Mouse (Mus musculus): Measurements from ENCODE around the gene Havcr2. TPM values are rescaled to one million over a fixed set of nuclear protein-coding genes. Genes with fewer than 3 reads are reported as not detected.
"Not testable (repeated sequence)": the region's sequence is repeated elsewhere in the genome, so short reads cannot be mapped to it uniquely, and the experiment has no call there.

Havcr2 gene
- polyA plus RNA-seq, 1 experiment from 2014 or later, result 0.21 TPM

- Histone ChIP-seq H3K4me3 (ENCODE audit: low read length) (no peak overlapping the region), H3K36me3 (ENCODE audit: control insufficient read depth, insufficient read depth, low read length) (no peaks in the 10 kb centered on the region), H3K4me2 (ENCODE audit: low read depth, low read length) (no peak overlapping the region), H3K27ac (ENCODE audit: low read length) (no peak overlapping the region), H3K9me3 (ENCODE audit: control insufficient read depth, low read length) (no peaks in the 10 kb centered on the region), H3K9ac (ENCODE audit: low read depth, low read length) (no peak overlapping the region), H3K27me3 (replicated peaks; ENCODE audit: control insufficient read depth, insufficient read depth, low read length) (no peaks in the 10 kb centered on the region), H3K4me1 (ENCODE audit: control insufficient read depth, insufficient read depth, low read length) (no peaks in the 10 kb centered on the region)
- WGBS, result 22% methylated on average over 1 of the region's 1 CpGs
- ATAC-seq, result no peak
These were observed 33.5 kb downstream of the Havcr2 start for GRCm38 (mm10) chr11:46488231-46488630.

GRCm38 (mm10) chr11:46488650-46489049 lies 33.9 kb downstream of the Havcr2 start:
- H3K4me1 ChIP-seq (ENCODE audit: control insufficient read depth, insufficient read depth, low read length), result no peaks in the 10 kb centered on the region
- no peaks in the 10 kb centered on the region for H3K27me3 ChIP-seq (replicated peaks; ENCODE audit: control insufficient read depth, insufficient read depth, low read length)
- H3K4me2 ChIP-seq (ENCODE audit: low read depth, low read length), result no peak overlapping the region
- no peak overlapping the region for H3K27ac ChIP-seq (ENCODE audit: low read length)
- no peaks in the 10 kb centered on the region for H3K36me3 ChIP-seq (ENCODE audit: control insufficient read depth, insufficient read depth, low read length)
- 78% methylated on average over 2 of the region's 2 CpGs for WGBS
- H3K4me3 ChIP-seq (ENCODE audit: low read length), result no peak overlapping the region
- ATAC-seq, result no peak
- no peaks in the 10 kb centered on the region for H3K9me3 ChIP-seq (ENCODE audit: control insufficient read depth, low read length)
- H3K9ac ChIP-seq (ENCODE audit: low read depth, low read length), result no peak overlapping the region

GRCm38 (mm10) chr11:46507146-46507545 lies 52.4 kb downstream of the Havcr2 start:
- ATAC-seq, result no peak
- H3K9me3 ChIP-seq (ENCODE audit: control insufficient read depth, low read length), result no peaks in the 10 kb centered on the region
- H3K4me3 ChIP-seq (ENCODE audit: low read length), result no peak overlapping the region
- no peaks in the 10 kb centered on the region for H3K4me1 ChIP-seq (ENCODE audit: control insufficient read depth, insufficient read depth, low read length)
- H3K9ac ChIP-seq (ENCODE audit: low read depth, low read length), result no peak overlapping the region
- no peak overlapping the region for H3K27ac ChIP-seq (ENCODE audit: low read length)
- no peak overlapping the region for H3K4me2 ChIP-seq (ENCODE audit: low read depth, low read length)
- no peaks in the 10 kb centered on the region for H3K27me3 ChIP-seq (replicated peaks; ENCODE audit: control insufficient read depth, insufficient read depth, low read length)
- 55% methylated on average over 3 of the region's 3 CpGs for whole genome bisulfite sequencing
- H3K36me3 ChIP-seq (ENCODE audit: control insufficient read depth, insufficient read depth, low read length), result no peaks in the 10 kb centered on the region

- H3K27ac ChIP-seq (ENCODE audit: low read length), result no peak overlapping the region
- no peaks in the 10 kb centered on the region for H3K4me1 ChIP-seq (ENCODE audit: control insufficient read depth, insufficient read depth, low read length)
- no peak for ATAC-seq
- no peaks in the 10 kb centered on the region for H3K36me3 ChIP-seq (ENCODE audit: control insufficient read depth, insufficient read depth, low read length)
- H3K4me2 ChIP-seq (ENCODE audit: low read depth, low read length), result no peak overlapping the region
- H3K9ac ChIP-seq (ENCODE audit: low read depth, low read length), result no peak overlapping the region
- no peak overlapping the region for H3K4me3 ChIP-seq (ENCODE audit: low read length)
- H3K27me3 ChIP-seq (replicated peaks; ENCODE audit: control insufficient read depth, insufficient read depth, low read length), result no peaks in the 10 kb centered on the region
- no peaks in the 10 kb centered on the region for H3K9me3 ChIP-seq (ENCODE audit: control insufficient read depth, low read length)
- 92% methylated on average over 5 of the region's 5 CpGs for WGBS
These were observed 55.2 kb downstream of the Havcr2 start for GRCm38 (mm10) chr11:46509900-46510299.

- not testable (repeated sequence) for H3K9ac ChIP-seq (ENCODE audit: low read depth, low read length); H3K27ac ChIP-seq (ENCODE audit: low read length); H3K27me3 ChIP-seq (replicated peaks; ENCODE audit: control insufficient read depth, insufficient read depth, low read length); H3K36me3 ChIP-seq (ENCODE audit: control insufficient read depth, insufficient read depth, low read length); H3K9me3 ChIP-seq (ENCODE audit: control insufficient read depth, low read length); ATAC-seq; H3K4me2 ChIP-seq (ENCODE audit: low read depth, low read length); H3K4me1 ChIP-seq (ENCODE audit: control insufficient read depth, insufficient read depth, low read length); H3K4me3 ChIP-seq (ENCODE audit: low read length)
- WGBS, result 84% methylated on average over 5 of the region's 5 CpGs
These were observed 66.6 kb downstream of the Havcr2 start for GRCm38 (mm10) chr11:46521341-46521740.

DNA sequence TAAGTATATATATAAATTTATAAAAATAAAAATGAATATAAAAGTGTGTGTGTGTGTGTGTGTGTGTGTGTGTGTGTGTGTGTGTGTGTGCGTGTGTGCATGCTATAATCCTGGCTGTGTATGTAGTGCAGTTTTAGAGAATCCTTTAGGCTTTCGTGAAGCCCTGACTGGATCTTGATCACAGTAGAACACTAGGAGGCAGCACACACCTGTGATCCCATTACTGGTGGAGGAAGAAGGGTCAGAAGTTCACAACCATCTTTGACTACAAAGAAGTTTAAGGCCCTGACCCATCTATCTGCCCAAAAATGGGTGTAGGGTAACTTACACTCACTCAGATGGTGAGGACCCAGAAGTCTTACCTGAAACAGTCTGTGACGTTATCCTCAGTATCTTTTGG lies 68.0 kb downstream of the Havcr2 start:
- H3K9me3 ChIP-seq (ENCODE audit: control insufficient read depth, low read length), result no peaks in the 10 kb centered on the region

GRCm38 (mm10) chr11:46523912-46524311 lies 69.2 kb downstream of the Havcr2 start, which contains the start of gene Gm12169:
Gene Gm12169 (plus strand): TSS chr11:46524212.
- WGBS, result 72% methylated on average over 2 of the region's 2 CpGs
- ATAC-seq, result no peak
- H3K9ac ChIP-seq (ENCODE audit: low read depth, low read length), result no peak within 1 kb of the TSS
- H3K4me1 ChIP-seq (ENCODE audit: control insufficient read depth, insufficient read depth, low read length), result no peaks in the 10 kb centered on the region
- no peak within 1 kb of the TSS for H3K4me2 ChIP-seq (ENCODE audit: low read depth, low read length)
- no peaks in the 10 kb centered on the region for H3K9me3 ChIP-seq (ENCODE audit: control insufficient read depth, low read length)
- no peaks in the 10 kb centered on the region for H3K36me3 ChIP-seq (ENCODE audit: control insufficient read depth, insufficient read depth, low read length)
- no peaks in the 10 kb centered on the region for H3K27me3 ChIP-seq (replicated peaks; ENCODE audit: control insufficient read depth, insufficient read depth, low read length)
- no peak within 1 kb of the TSS for H3K4me3 ChIP-seq (ENCODE audit: low read length)
- no peak within 1 kb of the TSS for H3K27ac ChIP-seq (ENCODE audit: low read length)

More for the DNA sequence above, 68.0 kb downstream of the Havcr2 start:
- H3K9ac ChIP-seq (ENCODE audit: low read depth, low read length), result no peak overlapping the region
- H3K4me2 ChIP-seq (ENCODE audit: low read depth, low read length), result no peak overlapping the region
- H3K4me3 ChIP-seq (ENCODE audit: low read length), result no peak overlapping the region
- WGBS, result 77% methylated on average over 3 of the region's 3 CpGs
- no peaks in the 10 kb centered on the region for H3K27me3 ChIP-seq (replicated peaks; ENCODE audit: control insufficient read depth, insufficient read depth, low read length)
- no peak for ATAC-seq
- H3K4me1 ChIP-seq (ENCODE audit: control insufficient read depth, insufficient read depth, low read length), result no peaks in the 10 kb centered on the region
- H3K36me3 ChIP-seq (ENCODE audit: control insufficient read depth, insufficient read depth, low read length), result no peaks in the 10 kb centered on the region
- H3K27ac ChIP-seq (ENCODE audit: low read length), result no peak overlapping the region

DNA sequence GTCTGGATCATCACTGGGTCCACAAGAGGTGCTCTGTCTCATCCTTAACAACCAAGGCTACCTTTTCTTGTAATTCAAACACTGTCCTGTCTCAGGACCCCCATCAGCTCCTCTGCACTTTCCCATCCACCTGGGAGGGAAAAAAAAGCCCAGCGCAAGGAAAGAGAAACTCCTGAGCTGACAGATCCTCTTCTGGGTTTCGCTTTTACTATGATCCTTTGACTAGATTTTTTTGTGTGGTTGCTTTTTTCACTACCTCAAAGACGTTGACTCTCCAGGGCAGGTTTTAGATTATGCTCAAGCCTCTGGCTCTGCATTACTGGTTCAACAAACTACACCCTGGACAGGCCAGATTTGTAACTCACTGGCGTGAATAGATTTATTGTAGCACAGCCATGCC lies 75.4 kb downstream of the Havcr2 start:
- no peaks in the 10 kb centered on the region for H3K9me3 ChIP-seq (ENCODE audit: control insufficient read depth, low read length)
- H3K4me2 ChIP-seq (ENCODE audit: low read depth, low read length), result no peak overlapping the region
- H3K4me1 ChIP-seq (ENCODE audit: control insufficient read depth, insufficient read depth, low read length), result no peaks in the 10 kb centered on the region
- no peak for ATAC-seq
- H3K4me3 ChIP-seq (ENCODE audit: low read length), result no peak overlapping the region
- H3K36me3 ChIP-seq (ENCODE audit: control insufficient read depth, insufficient read depth, low read length), result no peaks in the 10 kb centered on the region
- H3K9ac ChIP-seq (ENCODE audit: low read depth, low read length), result no peak overlapping the region
- H3K27ac ChIP-seq (ENCODE audit: low read length), result no peak overlapping the region
- WGBS, result 58% methylated on average over 4 of the region's 4 CpGs
- no peaks in the 10 kb centered on the region for H3K27me3 ChIP-seq (replicated peaks; ENCODE audit: control insufficient read depth, insufficient read depth, low read length)

Other genes starting within 250 kb of the Havcr2 start
- gene Fndc9, start 219.4 kb upstream of the Havcr2 start, polyA plus RNA-seq (2015; fragmentation: Nextera tagmentation; extraction: Ambion mirVana), result 0.09 and 0.15 TPM in 2 replicates
- 5.2 and 5.7 TPM in 2 replicates for gene Cyfip2, start 142.1 kb upstream of the Havcr2 start, polyA plus RNA-seq (2015; fragmentation: Nextera tagmentation; extraction: Ambion mirVana)
- 0.28 and 0.33 TPM in 2 replicates for gene Itk, start 65.4 kb upstream of the Havcr2 start, polyA plus RNA-seq (2015; fragmentation: Nextera tagmentation; extraction: Ambion mirVana)
- gene Fam71b, start 58.4 kb upstream of the Havcr2 start, polyA plus RNA-seq (2015; fragmentation: Nextera tagmentation; extraction: Ambion mirVana), result not detected in 2 replicates
- 50.8 and 52.0 TPM in 2 replicates for gene Med7, start 18.0 kb upstream of the Havcr2 start, polyA plus RNA-seq (2015; fragmentation: Nextera tagmentation; extraction: Ambion mirVana)
- not detected in 2 replicates for gene Gm12169, start 69.3 kb downstream of the Havcr2 start, polyA plus RNA-seq (2015; fragmentation: Nextera tagmentation; extraction: Ambion mirVana)
- not detected in 2 replicates for gene BC053393, start 116.6 kb downstream of the Havcr2 start, polyA plus RNA-seq (2015; fragmentation: Nextera tagmentation; extraction: Ambion mirVana)
- gene Dppa1, start 174.3 kb downstream of the Havcr2 start, polyA plus RNA-seq (2015; fragmentation: Nextera tagmentation; extraction: Ambion mirVana), result not detected in 2 replicates